Comparison of ENCODE assay signal across 7 mouse cellular contexts in the genomic region with DNA sequence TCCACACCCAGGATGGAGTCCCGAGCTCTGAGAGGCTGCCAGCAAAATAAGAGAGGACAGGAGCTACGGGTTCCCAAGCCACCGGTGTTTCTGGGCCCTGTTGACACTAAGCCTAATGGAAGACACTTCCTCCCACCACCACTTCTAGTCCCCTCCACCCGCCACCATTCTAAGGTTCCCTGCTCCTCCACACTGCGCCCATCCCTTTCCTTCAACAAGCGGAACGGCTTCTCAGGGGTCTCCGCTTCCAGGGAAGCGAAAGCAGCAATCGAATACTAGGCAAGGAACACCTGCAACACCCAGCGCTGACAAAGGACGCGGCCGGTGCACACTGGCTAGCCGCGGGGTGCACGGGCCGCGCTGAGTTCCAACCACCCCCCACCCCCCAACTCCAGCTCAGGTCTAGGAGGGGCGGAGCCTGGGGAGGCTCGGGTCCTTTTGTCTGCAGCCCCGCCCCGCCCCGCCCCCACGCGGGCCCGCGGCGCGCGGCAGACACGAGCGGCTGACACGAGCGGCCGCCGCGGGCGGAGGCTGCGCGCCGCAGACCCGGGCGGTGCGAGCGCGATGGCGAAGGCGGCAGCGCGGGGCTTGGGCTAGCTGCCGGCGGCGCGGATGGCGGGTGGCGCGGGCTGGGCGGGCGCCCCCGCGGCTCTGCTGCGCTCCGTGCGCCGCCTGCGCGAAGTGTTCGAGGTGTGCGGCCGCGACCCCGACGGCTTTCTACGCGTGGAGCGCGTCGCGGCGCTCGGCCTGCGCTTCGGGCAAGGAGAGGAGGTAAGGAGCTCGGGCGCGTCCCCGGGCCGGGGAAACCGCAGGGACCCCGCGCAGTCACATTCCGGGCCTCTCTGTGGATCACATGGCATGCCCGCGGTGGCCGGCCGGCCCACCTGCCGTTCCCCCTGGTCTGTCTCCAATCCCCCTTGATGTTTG. TPM values are rescaled to one million over a fixed set of nuclear protein-coding genes. Genes with fewer than 3 reads are reported as not detected.
DNase-seq lines count a peak whose midpoint lies in the region; ATAC-seq and TF ChIP-seq lines count a peak whose summit lies in the region.

A gene (plus strand): TSS at position 549 of the 927 bp plus-strand sequence.

- no peak for TF ChIP-seq CTCF in left cerebral cortex, adult 2 months (IDR thresholded peaks at IDR 0.05)

- peaks cover 93% of the 10 kb centered on the region for H3K27me3 ChIP-seq in megakaryocyte, embryonic 14.5 days (replicated peaks)

- DNase-seq in cerebellum, adult 9-10 months, result peak; percentile 63
- peak; percentile 58 to 61 for DNase-seq in frontal cortex, postnatal 10 days (ENCODE audit: low spot score in 2 of 2)
- DNase-seq in left cerebral cortex, adult 2 months (ENCODE audit: extremely low spot score in 1 of 2, low spot score in 2 of 2), result peak; percentile 63 to 72
- peak; percentile 78 for DNase-seq in naive thymus-derived CD4-positive, alpha-beta T cell, adult 2 months (ENCODE audit: low read depth)
- DNase-seq in thymus, postnatal 4 days, result peak; percentile 79

- H3K27ac ChIP-seq in left cerebral cortex, adult 2 months, result peak within 1 kb of the TSS; percentile 95

- H3K36me3 ChIP-seq in megakaryocyte, embryonic 14.5 days (replicated peaks; ENCODE audit: low read length), result no peaks in the 10 kb centered on the region

- H3K4me3 ChIP-seq in megakaryocyte, embryonic 14.5 days (replicated peaks), result peak within 1 kb of the TSS; percentile 88
- H3K4me3 ChIP-seq in left cerebral cortex, adult 2 months, result peak within 1 kb of the TSS; percentile 76

- ATAC-seq in megakaryocyte, adult 5-6 weeks (ENCODE audit: poor library complexity, severe bottlenecking), result no peak

- peaks cover 18% of the 10 kb centered on the region for H3K4me1 ChIP-seq in megakaryocyte, embryonic 14.5 days

- intact Hi-C loops in left cerebral cortex, adult 2 months (cut with DNase I), result no loop called here

- H3K9me3 ChIP-seq in megakaryocyte, embryonic 14.5 days, result no peaks in the 10 kb centered on the region

RNA-seq across cellular contexts. Expression of the gene that starts here (rescaled TPM):
- polyA plus RNA-seq in megakaryocyte, embryonic 14.5 days (2012; ENCODE audit: insufficient read depth, low replicate concordance), result 0.03 TPM in 1 of 2 replicates, not detected in the other
- 3.7 and 4.9 TPM in 2 replicates for total RNA-seq in megakaryocyte, adult 5-6 weeks (2015)
- total RNA-seq in megakaryocyte, adult 5-6 weeks (2017), result 13.3 and 17.8 TPM in 2 replicates
- total RNA-seq in left cerebral cortex, adult 2 months (2021), result 100 to 1,000 TPM; 246 to 249 TPM

Comparison
In these comparisons a context has a peak if more than half of its experiments do, and no peak if none do; other contexts are left out.
1. RNA of the gene that starts here (total RNA-seq): 246 to 249 TPM in left cerebral cortex, adult 2 months; 3.7 to 17.8 TPM in megakaryocyte, adult 5-6 weeks; every median in the first group is over 10 times any median in the second.
2. Peak in every context shown above with its lines, with median percentiles within 50 percentile points of each other: DNase-seq.